In genomic region chr5:131510659-131511058, GRCm38 (mm10) we compare ENCODE assay signal across 16 mouse cellular contexts.
"Had no signal": no experiment of that assay in that cellular context is flagged by ENCODE, and none has a peak within 500 bp of the region (broad histone marks: within the 10 kb centered on the region; RNA-seq: fewer than 3 reads in every experiment).

No protein-coding gene starts in this region.

- DNase-seq: retina, postnatal 1 day; right cerebral cortex, adult 18-20 months; right cerebral cortex, postnatal 14 days; right cerebral cortex, postnatal 25 days; right cerebral cortex, postnatal 4 days; spleen, adult 18-20 months; thymus, adult 18-20 months; thymus, adult 2 months; thymus, postnatal 14 days; thymus, postnatal 25 days; thymus, postnatal 36 days; thymus, postnatal 4 days had no signal

- H3K27me3 ChIP-seq: neural tube, embryonic 13.5 days; neural tube, embryonic 15.5 days; stomach, embryonic 15.5 days had no signal

- H3K9ac ChIP-seq: neural tube, embryonic 13.5 days; neural tube, embryonic 15.5 days; stomach, embryonic 15.5 days had no signal

- H3K27ac ChIP-seq: neural tube, embryonic 13.5 days; neural tube, embryonic 15.5 days; stomach, embryonic 15.5 days; stomach, postnatal 0 days had no signal

- H3K4me3 ChIP-seq: neural tube, embryonic 13.5 days; neural tube, embryonic 15.5 days; stomach, embryonic 15.5 days had no signal

- H3K4me2 ChIP-seq: neural tube, embryonic 13.5 days; neural tube, embryonic 15.5 days; stomach, embryonic 15.5 days had no signal

- H3K36me3 ChIP-seq: neural tube, embryonic 15.5 days; stomach, embryonic 15.5 days had no signal

- H3K9me3 ChIP-seq: neural tube, embryonic 13.5 days; neural tube, embryonic 15.5 days; stomach, embryonic 15.5 days had no signal
